Mouse (Mus musculus) heart, postnatal 0 days (tissue): Measurements from ENCODE around the gene Ifrd2. TPM values are rescaled to one million over a fixed set of nuclear protein-coding genes. Genes with fewer than 3 reads are reported as not detected.

Experiments used
- ATAC-seq: fragments of 200-750 bp; cut with Nextera tagmentation; 2 replicates; pipeline ENCODE4 v1.8.0; 2017; ENCODE audit warnings: low read depth, moderate number of reproducible peaks, moderate library complexity; ENCODE audit not compliant: insufficient read depth
- DNase-seq: peaks from one replicate; pipeline ENCODE4 v3.0.0-alpha.2; 2016; ENCODE audit warnings: low spot score
- H3K27ac ChIP-seq: fragments of 300-500 bp; sonication (generic); 2 replicates; pipeline ENCODE4 v1.5.1; 2014; ENCODE audit warnings: low read depth, mild to moderate bottlenecking
- H3K27me3 ChIP-seq: fragments of 300-500 bp; sonication (generic); 2 replicates; pipeline ENCODE4 v1.6.1; 2014; ENCODE audit warnings: low read length, mixed read lengths; ENCODE audit not compliant: control insufficient read depth, insufficient read depth
- H3K36me3 ChIP-seq: fragments of 300-500 bp; sonication (generic); replicated peaks from 2 replicates; pipeline ENCODE4 v1.6.1; 2014; ENCODE audit warnings: low read length, mixed read lengths; ENCODE audit not compliant: control insufficient read depth, insufficient read depth
- H3K4me1 ChIP-seq: fragments of 300-500 bp; sonication (generic); 2 replicates; pipeline ENCODE4 v1.6.1; 2014; ENCODE audit warnings: antibody characterized with exemption; ENCODE audit not compliant: control insufficient read depth, insufficient read depth
- H3K4me2 ChIP-seq: fragments of 300-500 bp; sonication (generic); 2 replicates; pipeline ENCODE4 v1.6.1; 2014; ENCODE audit warnings: low read depth, mild to moderate bottlenecking, low read length, moderate library complexity
- H3K4me3 ChIP-seq: fragments of 300-500 bp; sonication (generic); 2 replicates; pipeline ENCODE4 v1.5.1; 2014; ENCODE audit warnings: low read depth, low read length
- H3K9ac ChIP-seq: fragments of 300-500 bp; sonication (generic); replicated peaks from 2 replicates; pipeline ENCODE4 v1.6.1; 2014; ENCODE audit warnings: low read depth, low read length, mixed read lengths
- H3K9me3 ChIP-seq: fragments of 300-500 bp; sonication (generic); replicated peaks from 2 replicates; pipeline ENCODE4 v1.6.1; 2016; ENCODE audit warnings: low read length; ENCODE audit not compliant: control insufficient read depth
- CTCF ChIP-seq: IDR thresholded peaks from 2 replicates; pipeline ENCODE4 v1.5.1; 2016; ENCODE audit warnings: antibody characterized with exemption, control low read depth, low read depth
- EP300 ChIP-seq: IDR thresholded peaks from 2 replicates; pipeline ENCODE4 v1.6.1; 2016; ENCODE audit warnings: antibody characterized with exemption, low read depth
- WGBS: fragments of 180-500 bp; shearing (Covaris S2); extraction: QIAGEN DNeasy Blood & Tissue Kit; methylation state at CpG from one replicate; pipeline ENCODE4 v1.1.7; 2014; 5-methylcytosine and 5-hydroxymethylcytosine counted together
- polyA plus RNA-seq: library from polyadenylated mRNA; unstranded; fragments of >200 nt; fragmentation: Nextera tagmentation; extraction: Ambion mirVana; gene quantifications from 2 replicates; pipeline ENCODE4 v1.2.1, GENCODE M21; 2015
- total RNA-seq: library from RNA; depleted of rRNA; stranded (reverse); fragments of >200 nt; gene quantifications from 2 replicates; pipeline ENCODE4 v1.2.3, GENCODE M21; 2014; ENCODE audit warnings: low replicate concordance

Gene Ifrd2
- total and polyA plus RNA-seq, 2 experiments from 2014 or later: 28.6 to 31.2 TPM

DNA sequence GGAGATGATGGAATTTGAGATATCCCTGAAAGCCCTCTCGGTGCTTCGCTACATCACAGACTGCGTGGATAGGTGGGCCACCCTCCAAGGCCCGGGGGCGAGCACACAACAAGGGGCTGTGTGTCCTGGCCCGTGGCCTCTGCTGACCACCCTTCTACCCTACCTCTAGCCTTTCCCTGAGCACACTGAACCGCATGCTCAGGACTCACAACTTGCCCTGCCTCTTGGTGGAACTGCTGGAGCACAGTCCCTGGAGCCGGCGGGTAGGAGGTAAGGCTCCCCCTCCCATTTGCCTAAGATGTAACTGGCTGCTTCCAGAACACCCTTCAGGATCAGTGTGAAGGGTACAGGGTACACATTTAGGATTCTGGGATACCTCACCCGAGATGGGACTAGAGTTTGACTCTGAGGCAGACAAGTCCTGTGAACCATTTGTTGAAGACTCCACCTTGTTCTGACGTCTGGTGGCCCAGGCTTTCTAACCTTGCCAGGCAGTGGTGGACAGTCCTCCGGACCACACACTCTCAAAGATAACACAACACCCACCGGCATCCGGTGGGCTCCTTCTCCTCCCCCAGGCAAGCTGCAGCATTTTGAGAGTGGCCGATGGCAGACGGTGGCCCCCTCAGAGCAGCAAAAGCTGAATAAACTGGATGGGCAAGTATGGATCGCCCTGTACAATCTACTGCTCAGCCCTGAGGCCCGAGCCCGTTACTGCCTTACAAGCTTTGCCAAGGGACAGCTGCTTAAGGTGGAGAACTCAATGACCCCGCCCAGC lies 38.0 kb upstream of the Ifrd2 start:
- TF ChIP-seq CTCF: no peak
- no peak for TF ChIP-seq EP300
- H3K4me3 ChIP-seq: no peak overlapping the region
- no peak overlapping the region for H3K4me2 ChIP-seq
- no peak overlapping the region for H3K27ac ChIP-seq
- H3K9me3 ChIP-seq: no peaks in the 10 kb centered on the region
- ATAC-seq (no peak), DNase-seq (no peak)
- H3K9ac ChIP-seq: no peak overlapping the region
- 80% methylated on average over 20 of the region's 20 CpGs for WGBS
- H3K36me3 ChIP-seq: peaks cover 5% of the 10 kb centered on the region; the same call in 1 of the 2 replicates
- H3K27me3 ChIP-seq: 0 out of 2 replicates have a peak, but pooled peaks cover 12% of the 10 kb centered on the region
- peaks cover 38% of the 10 kb centered on the region for H3K4me1 ChIP-seq

DNA sequence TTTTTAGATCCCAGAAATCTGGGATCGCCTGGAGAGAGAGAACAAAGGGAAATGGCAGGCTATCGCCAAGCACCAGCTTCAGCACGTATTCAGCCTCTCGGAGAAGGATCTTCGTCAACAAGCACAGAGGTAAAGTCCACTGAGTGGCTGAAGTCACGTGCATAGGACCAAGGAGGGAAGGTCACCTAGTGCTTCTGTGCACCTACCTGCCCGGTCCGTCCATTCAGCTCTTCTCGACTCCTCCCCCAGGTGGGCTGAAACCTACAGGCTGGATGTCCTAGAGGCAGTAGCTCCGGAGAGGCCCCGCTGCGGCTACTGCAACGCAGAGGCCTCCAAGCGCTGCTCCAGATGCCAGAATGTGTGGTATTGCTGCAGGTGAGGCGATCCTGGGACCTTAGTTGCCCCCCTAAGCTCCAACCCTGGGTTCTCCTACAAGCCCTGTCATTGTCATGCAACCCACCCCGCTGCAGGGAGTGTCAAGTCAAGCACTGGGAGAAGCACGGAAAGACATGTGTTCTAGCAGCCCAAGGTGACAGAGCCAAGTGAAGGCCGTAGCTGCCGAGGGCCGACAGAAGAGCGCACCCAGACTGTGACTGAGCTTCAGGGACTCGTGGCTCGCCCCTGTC lies 36.8 kb upstream of the Ifrd2 start:
- ATAC-seq (no peak), DNase-seq (no peak)
- H3K9ac ChIP-seq: peak overlapping the region; percentile 52; the same call in 1 of the 2 replicates
- peak overlapping the region; percentile 51 for H3K4me3 ChIP-seq
- 57% methylated on average over 23 of the region's 23 CpGs for WGBS
- H3K9me3 ChIP-seq: no peaks in the 10 kb centered on the region
- no peak for TF ChIP-seq EP300
- TF ChIP-seq CTCF: no peak
- H3K27ac ChIP-seq: no peak overlapping the region
- H3K27me3 ChIP-seq: 0 out of 2 replicates have a peak, but pooled peaks cover 12% of the 10 kb centered on the region
- H3K4me2 ChIP-seq: peak overlapping the region; percentile 77
- H3K4me1 ChIP-seq: peaks cover 38% of the 10 kb centered on the region
- H3K36me3 ChIP-seq: no peaks in the 10 kb centered on the region

DNA sequence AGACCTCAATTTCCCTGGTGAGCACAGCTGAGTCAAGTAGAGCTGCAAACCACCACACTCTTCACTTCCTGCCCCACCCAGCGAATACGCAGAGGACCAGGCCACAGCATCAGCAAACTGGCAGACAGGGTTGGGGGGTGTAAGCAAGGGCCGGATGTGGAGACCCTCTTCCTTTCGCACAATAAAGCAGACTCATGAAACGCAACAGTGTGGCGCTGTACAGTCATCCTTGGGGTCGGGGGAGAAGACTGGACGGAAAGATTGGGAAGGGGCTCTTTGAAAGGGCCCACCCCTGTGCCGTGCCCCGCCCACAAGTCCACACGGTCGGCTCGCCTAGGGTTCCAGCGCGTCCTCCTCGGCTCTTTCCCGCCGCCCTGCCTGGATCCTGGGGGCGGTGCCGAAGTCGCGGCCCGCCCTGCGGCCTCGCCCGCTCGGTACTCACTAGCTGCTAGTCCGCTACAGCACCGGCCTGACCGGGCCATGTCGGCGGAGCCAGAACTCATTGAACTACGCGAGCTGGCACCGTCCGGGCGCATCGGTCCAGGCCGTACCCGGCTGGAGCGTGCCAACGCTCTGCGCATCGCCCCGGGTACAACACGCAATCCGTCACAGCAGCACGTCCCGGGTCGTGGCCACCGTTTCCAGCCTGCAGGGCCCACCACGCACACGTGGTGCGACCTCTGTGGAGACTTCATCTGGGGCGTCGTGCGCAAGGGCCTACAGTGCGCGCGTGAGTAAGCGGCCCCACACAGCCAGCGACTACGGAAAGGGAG lies 36.1 kb upstream of the Ifrd2 start, which contains the start of gene Rassf1:
Rassf1 (plus strand) TSS at position 439 of the 773 bp plus-strand sequence.
- H3K4me3 ChIP-seq: peak within 1 kb of the TSS; percentile 51
- H3K9me3 ChIP-seq: no peaks in the 10 kb centered on the region
- 0 out of 2 replicates have a peak, but pooled peaks have one; percentile 4 for ATAC-seq
- H3K27ac ChIP-seq: peak within 1 kb of the TSS; percentile 46; the same call in 1 of the 2 replicates
- TF ChIP-seq EP300: no peak
- H3K4me1 ChIP-seq: peaks cover 41% of the 10 kb centered on the region
- WGBS: 2% methylated on average over 58 of the region's 63 CpGs
- H3K4me2 ChIP-seq: peak within 1 kb of the TSS; percentile 77
- H3K36me3 ChIP-seq: no peaks in the 10 kb centered on the region
- H3K27me3 ChIP-seq: 0 out of 2 replicates have a peak, but pooled peaks cover 12% of the 10 kb centered on the region
- H3K9ac ChIP-seq: peak within 1 kb of the TSS; percentile 52; the same call in 1 of the 2 replicates
- DNase-seq: no peak

DNA sequence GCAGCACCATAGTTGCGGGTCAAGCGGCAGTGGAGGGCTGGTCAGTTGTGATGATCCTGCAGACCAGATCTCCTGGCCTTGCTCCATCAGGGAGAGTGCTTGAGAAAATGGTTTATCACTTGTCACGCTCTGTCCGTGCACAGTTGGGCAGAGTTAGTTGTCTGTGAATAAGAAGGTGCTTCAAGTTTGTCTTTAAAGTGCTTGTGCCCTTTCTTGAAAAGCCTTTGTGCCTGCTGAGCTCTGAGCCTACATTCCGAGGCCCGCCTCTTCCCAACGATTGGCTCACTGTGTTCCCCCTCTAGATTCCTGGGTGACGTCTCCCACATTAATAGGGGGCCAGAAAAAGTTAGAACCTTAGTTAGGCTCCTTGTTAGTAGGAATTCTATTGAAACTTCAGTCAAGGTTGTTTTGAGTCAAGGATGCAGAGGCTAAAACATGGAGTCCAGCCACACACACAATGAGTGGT lies 35.5 kb upstream of the Ifrd2 start:
- peak overlapping the region; percentile 52; the same call in 1 of the 2 replicates for H3K9ac ChIP-seq
- peak overlapping the region; percentile 46; the same call in 1 of the 2 replicates for H3K27ac ChIP-seq
- no peak for DNase-seq
- peaks cover 2% of the 10 kb centered on the region; the same call in 1 of the 2 replicates for H3K36me3 ChIP-seq
- H3K27me3 ChIP-seq: 0 out of 2 replicates have a peak, but pooled peaks cover 12% of the 10 kb centered on the region
- no peak for ATAC-seq
- 27% methylated on average over 8 of the region's 8 CpGs for WGBS
- TF ChIP-seq CTCF: no peak
- TF ChIP-seq EP300: no peak
- H3K4me2 ChIP-seq: peak overlapping the region; percentile 77
- H3K9me3 ChIP-seq: no peaks in the 10 kb centered on the region
- peak overlapping the region; percentile 51 for H3K4me3 ChIP-seq
- H3K4me1 ChIP-seq: peaks cover 41% of the 10 kb centered on the region
